Mouse (Mus musculus): Measurements from ENCODE around the gene Ccdc9b.

DNA sequence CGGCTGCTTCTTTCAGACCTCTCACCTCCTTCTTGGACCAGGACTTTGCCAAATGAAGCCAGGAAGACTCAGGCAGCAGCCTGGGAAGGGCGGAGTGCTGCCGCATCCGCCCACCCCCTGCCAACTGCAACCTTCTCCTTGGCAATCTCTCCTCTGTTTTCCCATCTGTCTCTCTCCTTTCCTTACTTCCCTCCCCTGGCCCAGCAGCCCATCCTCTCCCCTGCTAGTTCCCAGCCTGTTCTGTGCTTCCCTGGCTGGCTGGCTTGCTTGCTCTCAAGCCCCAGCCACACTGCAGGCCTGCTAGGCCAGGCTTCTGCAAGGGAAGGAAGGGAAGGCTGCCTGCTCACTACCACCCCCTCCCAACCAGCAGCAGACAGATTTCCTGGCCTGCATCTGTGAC is 13.4 kb upstream of the Ccdc9b start:
- TF ChIP-seq CTCF (IDR thresholded peaks at IDR 0.05; ENCODE audit: low read depth) (no peak), EP300 (IDR thresholded peaks at IDR 0.05; ENCODE audit: low read depth) (no peak)

Data from heart, postnatal 0 days (tissue).